Mouse (Mus musculus) embryonic facial prominence, embryonic 12.5 days (tissue): ENCODE data around the gene Gck. TPM values are rescaled to one million over a fixed set of nuclear protein-coding genes. Genes with fewer than 3 reads are reported as not detected.

Source experiments
- ATAC-seq: fragments of 200-750 bp; cut with Nextera tagmentation; 2 replicates; pipeline ENCODE4 v1.8.0; 2017; ENCODE audit not compliant: insufficient number of reproducible peaks, insufficient read depth, low FRiP score, low TSS enrichment
- H3K27ac ChIP-seq: fragments of 300-500 bp; sonication (generic); 2 replicates; pipeline ENCODE4 v1.5.1; 2016; ENCODE audit warnings: mild to moderate bottlenecking
- H3K27me3 ChIP-seq: fragments of 300-500 bp; sonication (generic); 2 replicates; pipeline ENCODE4 v1.6.1; 2016; ENCODE audit warnings: mild to moderate bottlenecking, moderate library complexity
- H3K36me3 ChIP-seq: fragments of 300-500 bp; sonication (generic); 2 replicates; pipeline ENCODE4 v1.6.1; 2016; ENCODE audit warnings: mild to moderate bottlenecking
- H3K4me1 ChIP-seq: fragments of 300-500 bp; sonication (generic); 2 replicates; pipeline ENCODE4 v1.6.1; 2016
- H3K4me2 ChIP-seq: fragments of 300-500 bp; sonication (generic); replicated peaks from 2 replicates; pipeline ENCODE4 v1.6.1; 2016; ENCODE audit warnings: mild to moderate bottlenecking, moderate library complexity
- H3K4me3 ChIP-seq: fragments of 300-500 bp; sonication (generic); 2 replicates; pipeline ENCODE4 v1.5.1; 2016; ENCODE audit warnings: mild to moderate bottlenecking
- H3K9ac ChIP-seq: fragments of 300-500 bp; sonication (generic); 2 replicates; pipeline ENCODE4 v1.6.1; 2016; ENCODE audit warnings: mild to moderate bottlenecking, moderate library complexity
- H3K9me3 ChIP-seq: fragments of 300-500 bp; sonication (generic); 2 replicates; pipeline ENCODE4 v1.6.1; 2016; ENCODE audit warnings: mild to moderate bottlenecking, moderate library complexity
- WGBS: fragments of 180-500 bp; shearing (Covaris S2); methylation state at CpG from one replicate; pipeline ENCODE4 v1.1.7; 2016; 5-methylcytosine and 5-hydroxymethylcytosine counted together
- polyA plus RNA-seq: library from polyadenylated mRNA; unstranded; fragments of >200 nt; fragmentation: Nextera tagmentation; extraction: Ambion mirVana; gene quantifications from 2 replicates; pipeline ENCODE4 v1.2.1, GENCODE M21; 2016

Gck gene
- polyA plus RNA-seq, 1 experiment from 2014 or later, result 3.5 TPM

- H3K4me3 ChIP-seq, result no peak overlapping the region
- H3K27me3 ChIP-seq, result no peaks in the 10 kb centered on the region
- whole genome bisulfite sequencing, result 87% methylated on average over 7 of the region's 7 CpGs
Measured at GRCm38 (mm10) chr11:5979088-5979487, 29.2 kb upstream of the Gck start.

GRCm38 (mm10) chr11:5976106-5976505, 26.2 kb upstream of the Gck start:
- Histone ChIP-seq H3K27ac (no peak overlapping the region), H3K4me2 (no peak overlapping the region), H3K4me1 (peaks cover 29% of the 10 kb centered on the region), H3K27me3 (0 out of 2 replicates have a peak, but pooled peaks cover 2% of the 10 kb centered on the region), H3K4me3 (no peak overlapping the region), H3K9me3 (no peaks in the 10 kb centered on the region), H3K9ac (no peak overlapping the region), H3K36me3 (0 out of 2 replicates have a peak, but pooled peaks cover 6% of the 10 kb centered on the region)
- no peak for ATAC-seq
- WGBS, result 15% methylated on average over 9 of the region's 9 CpGs

More at GRCm38 (mm10) chr11:5979088-5979487, 29.2 kb upstream of the Gck start:
- Histone ChIP-seq H3K9me3 (no peaks in the 10 kb centered on the region), H3K27ac (no peak overlapping the region), H3K4me1 (peaks cover 13% of the 10 kb centered on the region), H3K4me2 (no peak overlapping the region), H3K9ac (no peak overlapping the region), H3K36me3 (no peaks in the 10 kb centered on the region)
- no peak for ATAC-seq

- Histone ChIP-seq H3K9ac (no peak overlapping the region), H3K27ac (no peak overlapping the region), H3K27me3 (0 out of 2 replicates have a peak, but pooled peaks cover 2% of the 10 kb centered on the region), H3K9me3 (no peaks in the 10 kb centered on the region), H3K4me1 (peaks cover 34% of the 10 kb centered on the region), H3K36me3 (0 out of 2 replicates have a peak, but pooled peaks cover 6% of the 10 kb centered on the region), H3K4me3 (no peak overlapping the region), H3K4me2 (no peak overlapping the region)
- 69% methylated on average over 2 of the region's 2 CpGs for WGBS
- ATAC-seq, result no peak
Measured at GRCm38 (mm10) chr11:5975068-5975467, 25.2 kb upstream of the Gck start.

GRCm38 (mm10) chr11:5974053-5974452, 24.2 kb upstream of the Gck start:
- no peaks in the 10 kb centered on the region for H3K9me3 ChIP-seq
- peaks cover 34% of the 10 kb centered on the region for H3K4me1 ChIP-seq
- H3K9ac ChIP-seq, result no peak overlapping the region
- WGBS, result 66% methylated on average over 6 of the region's 6 CpGs
- no peak overlapping the region for H3K4me3 ChIP-seq
- ATAC-seq, result no peak
- H3K27ac ChIP-seq, result no peak overlapping the region
- H3K36me3 ChIP-seq, result peaks cover 9% of the 10 kb centered on the region; the same call in 1 of the 2 replicates
- H3K4me2 ChIP-seq, result no peak overlapping the region
- 0 out of 2 replicates have a peak, but pooled peaks cover 2% of the 10 kb centered on the region for H3K27me3 ChIP-seq

- H3K36me3 ChIP-seq, result peaks cover 18% of the 10 kb centered on the region
- H3K27me3 ChIP-seq, result 0 out of 2 replicates have a peak, but pooled peaks cover 2% of the 10 kb centered on the region
- no peak overlapping the region for H3K4me3 ChIP-seq
- ATAC-seq, result no peak
- 40% methylated on average over 7 of the region's 7 CpGs for WGBS
- H3K27ac ChIP-seq, result no peak overlapping the region
- H3K4me1 ChIP-seq, result peaks cover 37% of the 10 kb centered on the region
- no peak overlapping the region for H3K4me2 ChIP-seq
- H3K9me3 ChIP-seq, result no peaks in the 10 kb centered on the region
- no peak overlapping the region for H3K9ac ChIP-seq
Measured at GRCm38 (mm10) chr11:5973151-5973550, 23.3 kb upstream of the Gck start.

GRCm38 (mm10) chr11:5971202-5971601, 21.3 kb upstream of the Gck start:
- Histone ChIP-seq H3K4me1 (peaks cover 39% of the 10 kb centered on the region), H3K4me2 (no peak overlapping the region), H3K27ac (no peak overlapping the region), H3K36me3 (peaks cover 36% of the 10 kb centered on the region), H3K9me3 (no peaks in the 10 kb centered on the region), H3K27me3 (0 out of 2 replicates have a peak, but pooled peaks cover 2% of the 10 kb centered on the region), H3K4me3 (no peak overlapping the region), H3K9ac (no peak overlapping the region)
- no peak for ATAC-seq
- WGBS, result 32% methylated on average over 7 of the region's 7 CpGs

- no peak overlapping the region for H3K4me3 ChIP-seq
- H3K36me3 ChIP-seq, result peaks cover 64% of the 10 kb centered on the region
- H3K27ac ChIP-seq, result peak overlapping the region; percentile 37; the same call in 1 of the 2 replicates
- no peak for ATAC-seq
- H3K4me1 ChIP-seq, result peaks cover 29% of the 10 kb centered on the region
- H3K9me3 ChIP-seq, result no peaks in the 10 kb centered on the region
- H3K9ac ChIP-seq, result no peak overlapping the region
- H3K27me3 ChIP-seq, result 0 out of 2 replicates have a peak, but pooled peaks cover 2% of the 10 kb centered on the region
- H3K4me2 ChIP-seq, result no peak overlapping the region
- WGBS, result 29% methylated on average over 6 of the region's 6 CpGs
Measured at GRCm38 (mm10) chr11:5968223-5968622, 18.3 kb upstream of the Gck start.

GRCm38 (mm10) chr11:5966751-5967150, 16.9 kb upstream of the Gck start:
- no peak overlapping the region for H3K9ac ChIP-seq
- no peak overlapping the region for H3K27ac ChIP-seq
- H3K36me3 ChIP-seq, result peaks cover 73% of the 10 kb centered on the region
- H3K4me3 ChIP-seq, result no peak overlapping the region
- 87% methylated on average over 3 of the region's 3 CpGs for WGBS
- H3K27me3 ChIP-seq, result no peaks in the 10 kb centered on the region
- ATAC-seq, result no peak
- H3K4me2 ChIP-seq, result no peak overlapping the region
- no peaks in the 10 kb centered on the region for H3K9me3 ChIP-seq
- H3K4me1 ChIP-seq, result peaks cover 16% of the 10 kb centered on the region

- peaks cover 81% of the 10 kb centered on the region for H3K36me3 ChIP-seq
- H3K9me3 ChIP-seq, result no peaks in the 10 kb centered on the region
- H3K27me3 ChIP-seq, result no peaks in the 10 kb centered on the region
- H3K4me3 ChIP-seq, result no peak overlapping the region
- no peak overlapping the region for H3K27ac ChIP-seq
- H3K4me2 ChIP-seq, result no peak overlapping the region
- H3K4me1 ChIP-seq, result peaks cover 11% of the 10 kb centered on the region; the same call in 1 of the 2 replicates
- no peak overlapping the region for H3K9ac ChIP-seq
- 74% methylated on average over 11 of the region's 11 CpGs for WGBS
- no peak for ATAC-seq
Measured at GRCm38 (mm10) chr11:5965865-5966264, 16.0 kb upstream of the Gck start.

- 75% methylated on average over 2 of the region's 2 CpGs for WGBS
- Histone ChIP-seq H3K4me1 (peaks cover 11% of the 10 kb centered on the region), H3K9me3 (no peaks in the 10 kb centered on the region), H3K4me3 (no peak overlapping the region), H3K9ac (no peak overlapping the region), H3K27me3 (no peaks in the 10 kb centered on the region), H3K36me3 (peaks cover 53% of the 10 kb centered on the region), H3K4me2 (no peak overlapping the region), H3K27ac (no peak overlapping the region)
- no peak for ATAC-seq
Measured at GRCm38 (mm10) chr11:5960051-5960450, 10.2 kb upstream of the Gck start.

GRCm38 (mm10) chr11:5955546-5956276, 5.8 kb upstream of the Gck start, which contains the start of gene Ykt6:
Gene Ykt6 (plus strand): TSS chr11:5955693.
- peak; percentile 93 for ATAC-seq
- peak within 1 kb of the TSS; percentile 84 for H3K4me3 ChIP-seq
- peak within 1 kb of the TSS; percentile 87 for H3K9ac ChIP-seq
- peaks cover 11% of the 10 kb centered on the region for H3K36me3 ChIP-seq
- peaks cover 15% of the 10 kb centered on the region for H3K4me1 ChIP-seq
- H3K4me2 ChIP-seq, result peak within 1 kb of the TSS; percentile 79
- H3K9me3 ChIP-seq, result no peaks in the 10 kb centered on the region
- under 1% methylated on average over 71 of the region's 71 CpGs for WGBS
- peak within 1 kb of the TSS; percentile 91 for H3K27ac ChIP-seq
- H3K27me3 ChIP-seq, result no peaks in the 10 kb centered on the region

GRCm38 (mm10) chr11:5954965-5955504, 5.2 kb upstream of the Gck start:
- Histone ChIP-seq H3K9me3 (no peaks in the 10 kb centered on the region), H3K9ac (peak overlapping the region; percentile 87), H3K4me3 (peak overlapping the region; percentile 84), H3K36me3 (peaks cover 5% of the 10 kb centered on the region; the same call in 1 of the 2 replicates), H3K27ac (peak overlapping the region; percentile 91), H3K27me3 (no peaks in the 10 kb centered on the region), H3K4me2 (peak overlapping the region; percentile 79), H3K4me1 (peaks cover 15% of the 10 kb centered on the region)
- 0 out of 2 replicates have a peak, but pooled peaks have one; percentile 30 for ATAC-seq
- WGBS, result 6% methylated on average over 7 of the region's 7 CpGs
